Mouse (Mus musculus): ENCODE measurements at regions not wholly inside any gene's neighbourhood (a gene's known extent, or its start where the extent isn't known, plus 50 kb on each side); places are given as distances from the start of the nearest gene placed in this dataset.

DNA sequence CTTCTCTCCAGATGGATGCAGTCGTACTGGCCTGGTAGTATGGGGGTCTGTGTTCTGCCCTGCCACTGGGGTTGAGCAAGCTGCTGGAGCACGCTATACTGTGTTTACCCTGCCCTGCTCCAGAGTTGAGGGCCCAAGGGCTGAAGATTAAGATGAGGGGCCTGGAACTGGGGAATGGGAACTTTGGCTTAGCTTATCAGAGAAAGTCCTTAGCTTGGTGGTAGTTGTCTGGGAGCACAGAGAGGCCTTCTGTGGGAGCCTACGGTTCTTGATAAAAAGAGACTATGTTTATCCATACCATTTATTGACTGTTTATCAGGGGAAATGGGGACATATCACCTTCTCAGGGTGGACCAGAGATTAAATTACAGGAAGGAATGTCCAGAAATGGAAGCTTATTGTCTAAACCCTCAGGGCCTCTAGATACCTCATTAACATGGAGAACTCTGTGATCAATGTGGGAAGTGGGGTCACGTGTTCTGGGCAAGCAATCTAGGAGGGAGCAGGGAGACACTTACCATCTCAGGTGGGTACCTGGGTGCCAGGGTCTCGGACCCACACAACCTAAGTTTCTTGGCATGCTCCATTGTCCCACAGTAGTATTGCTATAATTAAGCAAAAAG lies 58.7 kb downstream of the Mycn start:
- DNase-seq = no peak

GRCm38 (mm10) chr12:12878031-12878430 lies 63.7 kb downstream of the Mycn start:
- no peak for DNase-seq

DNA sequence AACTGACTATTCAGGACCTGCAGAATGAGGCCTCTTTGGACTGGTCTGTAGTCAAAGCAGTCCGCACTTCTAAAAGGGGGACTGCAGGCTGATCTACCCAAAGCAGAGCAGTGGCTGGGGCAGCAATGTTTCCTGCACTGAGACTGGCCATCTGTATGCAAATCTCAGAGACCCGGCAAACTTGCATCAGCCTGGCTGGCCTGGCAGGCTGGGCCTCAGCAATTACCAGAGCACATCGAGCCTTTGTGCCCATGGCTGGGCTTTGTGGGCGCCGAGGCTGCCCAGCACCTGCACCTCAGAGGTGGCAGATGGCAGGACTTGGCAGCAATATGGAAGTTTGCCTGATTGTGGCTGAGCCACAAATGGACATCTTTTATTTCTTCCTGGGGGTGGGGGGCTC lies 64.2 kb downstream of the Mycn start:
- no peak for DNase-seq

GRCm38 (mm10) chr12:12875976-12876745 lies 65.6 kb downstream of the Mycn start:
- DNase-seq = no peak

GRCm38 (mm10) chr12:12873551-12873950 lies 68.2 kb downstream of the Mycn start:
- DNase-seq = no peak

- no peak for DNase-seq
Observed at GRCm38 (mm10) chr12:12872974-12873373, 68.7 kb downstream of the Mycn start.

- no peak for DNase-seq
Observed at GRCm38 (mm10) chr12:12871272-12871671, 70.4 kb downstream of the Mycn start.

- DNase-seq = no peak
Observed at GRCm38 (mm10) chr12:12866590-12866989, 75.1 kb downstream of the Mycn start.

GRCm38 (mm10) chr12:12850681-12851080 lies 91.0 kb downstream of the Mycn start:
- DNase-seq = no peak

- DNase-seq = no peak
Observed at GRCm38 (mm10) chr12:12846716-12847115, 95.0 kb downstream of the Mycn start.

DNA sequence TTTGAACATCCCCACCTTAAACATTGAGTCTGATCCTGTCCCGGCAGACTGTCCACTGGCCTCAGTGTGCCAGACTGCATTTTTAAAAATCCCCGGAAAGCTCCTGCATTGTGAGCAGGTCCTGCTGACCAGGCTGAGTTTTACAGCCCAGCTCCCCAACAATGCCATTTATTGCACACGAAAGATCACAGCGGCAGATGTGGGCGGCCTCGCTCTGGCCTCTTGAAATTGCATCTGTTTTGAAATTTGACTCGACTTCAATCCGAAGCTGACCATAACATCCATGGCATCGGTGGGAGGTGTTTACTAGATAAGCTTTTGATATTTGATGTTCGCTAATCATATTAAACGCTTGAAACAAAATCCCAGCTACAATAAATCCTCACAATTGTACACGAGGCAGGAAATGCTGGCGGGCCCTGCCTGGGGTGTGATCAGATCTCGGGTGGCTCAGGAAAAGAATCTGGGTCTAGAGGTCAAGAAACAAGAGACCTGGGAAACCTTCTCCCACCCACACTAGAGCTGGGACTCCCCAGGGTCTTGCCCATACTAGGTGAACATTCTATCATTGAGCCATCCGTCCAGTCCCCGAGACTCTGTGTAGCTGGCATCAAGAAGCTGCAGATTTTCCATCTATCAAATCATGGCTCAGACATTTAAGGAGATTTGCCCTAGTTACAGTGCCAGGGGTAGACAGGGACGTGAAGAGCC lies 99.3 kb downstream of the Mycn start:
- no peak for DNase-seq

GRCm38 (mm10) chr12:12841385-12842238 lies 100.1 kb downstream of the Mycn start:
- DNase-seq = no peak

GRCm38 (mm10) chr12:12840661-12841384 lies 100.9 kb downstream of the Mycn start:
- no peak for DNase-seq

- no peak for DNase-seq
Observed at GRCm38 (mm10) chr12:12837775-12838174, 103.9 kb downstream of the Mycn start.

DNA sequence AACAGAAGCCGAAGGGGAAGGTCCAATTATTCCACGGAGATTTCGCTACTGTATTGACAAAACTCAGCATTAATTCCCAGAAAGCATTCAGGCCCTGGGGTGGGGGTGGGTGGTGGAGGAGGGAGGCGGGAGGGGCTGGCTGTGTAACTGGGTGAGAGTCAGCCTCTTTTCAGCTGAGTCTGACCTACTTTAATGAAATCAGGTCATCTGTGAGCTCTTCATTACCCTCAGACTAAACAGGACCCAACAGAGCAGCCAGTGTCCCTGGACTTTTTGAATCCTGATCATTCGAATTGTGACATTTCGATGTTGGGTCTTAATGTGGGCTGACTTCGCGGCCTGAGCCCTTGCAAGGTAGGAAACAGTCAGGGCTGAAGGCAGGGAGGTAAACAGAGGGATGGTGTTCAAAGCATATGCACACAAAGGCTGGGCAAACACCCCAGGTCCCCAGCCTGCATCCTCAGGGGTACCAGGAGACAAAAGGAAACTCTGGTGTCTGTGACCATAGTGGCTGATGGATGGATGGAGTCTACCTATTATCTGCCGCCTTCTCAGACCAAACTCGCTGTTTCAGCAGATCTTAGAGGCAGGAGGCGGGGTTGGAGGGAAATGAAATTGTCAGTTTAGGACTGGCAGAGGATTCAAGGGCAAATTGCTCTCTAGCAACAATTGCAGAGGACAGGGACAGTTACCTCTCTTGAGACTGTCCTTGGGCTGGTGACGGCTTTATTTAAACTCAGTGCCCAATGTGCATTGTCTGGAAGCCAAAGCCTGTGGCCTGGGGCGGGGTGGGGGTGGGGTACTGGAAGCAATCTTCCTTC lies 113.7 kb downstream of the Mycn start:
- DNase-seq = peak; percentile 27

- no peak for DNase-seq
Observed at GRCm38 (mm10) chr12:12827379-12827778, 114.3 kb downstream of the Mycn start.

- no peak for DNase-seq
Observed at GRCm38 (mm10) chr12:12826431-12826830, 115.3 kb downstream of the Mycn start.

DNA sequence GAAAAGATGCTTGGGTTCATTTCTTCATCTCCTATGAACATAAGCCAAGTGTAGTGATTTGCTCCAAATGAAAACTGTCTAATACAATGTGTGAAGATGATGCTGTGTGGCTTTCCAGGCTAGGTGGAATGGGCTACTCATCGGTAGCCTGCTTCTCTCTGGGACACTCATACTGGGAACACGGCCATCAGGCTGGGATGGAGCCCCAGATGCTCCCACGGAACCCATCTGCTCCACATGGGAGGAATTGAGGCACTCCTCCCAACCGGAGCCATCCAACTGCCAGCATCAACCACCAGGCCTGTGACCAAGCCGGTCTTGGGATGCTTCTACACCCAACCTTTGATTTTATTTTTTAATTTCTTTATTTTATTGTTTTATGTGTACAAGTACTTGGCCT lies 115.9 kb downstream of the Mycn start:
- DNase-seq = no peak

DNA sequence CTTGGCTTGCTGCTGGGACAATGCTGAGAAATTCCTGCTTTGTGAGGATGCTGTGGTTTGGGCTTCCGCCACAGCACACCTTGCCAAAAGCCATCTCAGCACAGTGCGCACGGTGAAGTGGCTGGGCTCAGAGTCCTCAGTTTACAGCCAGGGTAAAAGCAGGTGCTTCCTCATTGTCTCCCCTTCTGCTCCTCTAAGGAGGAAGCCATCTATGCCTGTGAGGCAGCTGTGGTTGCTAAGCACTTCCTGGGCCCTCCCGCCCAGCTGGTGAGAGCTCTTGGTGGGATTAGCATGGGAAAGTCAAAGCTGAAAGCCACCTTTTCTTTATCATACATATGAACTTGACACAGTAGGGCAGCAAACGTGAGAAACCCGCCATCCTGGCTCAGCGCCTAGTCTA lies 120.2 kb downstream of the Mycn start:
- no peak for DNase-seq

DNA sequence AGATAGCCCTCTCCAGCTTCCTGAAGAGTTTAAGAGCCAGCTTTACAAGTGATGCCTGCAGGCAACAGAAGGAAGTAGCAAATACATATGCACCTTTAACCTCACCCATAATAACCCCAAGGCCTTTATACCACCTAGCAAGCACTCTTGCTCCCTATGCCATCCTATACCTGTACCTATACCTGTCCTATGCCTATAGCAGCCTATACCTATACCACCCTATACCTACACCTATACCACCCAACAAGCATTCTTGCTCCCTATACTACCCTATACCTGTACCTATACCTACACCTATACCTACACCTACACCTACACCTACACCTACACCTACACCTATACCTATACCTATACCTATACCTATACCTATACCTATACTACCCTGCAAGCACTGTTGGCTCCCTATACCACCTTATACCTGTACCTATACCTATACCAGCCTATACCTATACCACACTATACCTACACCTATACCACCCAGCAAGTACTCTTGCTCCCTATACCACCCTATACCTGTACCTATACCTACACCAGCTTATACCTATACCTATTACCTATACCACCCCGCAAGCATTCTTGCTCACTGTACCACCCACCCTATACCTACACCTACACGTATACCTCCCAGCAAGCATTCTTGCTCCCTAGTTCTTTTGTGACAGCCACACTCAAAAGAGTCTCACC lies 120.9 kb downstream of the Mycn start:
- no peak for DNase-seq

Measured in adrenal gland, adult 8-10 months (tissue).